Mouse (Mus musculus): ENCODE measurements around the gene Phactr2. TPM values are rescaled to one million over a fixed set of nuclear protein-coding genes. Genes with fewer than 3 reads are reported as not detected.

Gene Phactr2
- polyA plus RNA-seq, 1 experiment from 2014 or later, result 7.5 TPM

- Histone ChIP-seq H3K9me3 (ENCODE audit: control insufficient read depth, low read length) (no peaks in the 10 kb centered on the region), H3K4me2 (ENCODE audit: low read depth, low read length) (no peak overlapping the region), H3K4me1 (ENCODE audit: control insufficient read depth, insufficient read depth, low read length) (no peaks in the 10 kb centered on the region), H3K27me3 (ENCODE audit: control insufficient read depth, insufficient read depth, low read length) (no peaks in the 10 kb centered on the region), H3K27ac (ENCODE audit: low read depth, low read length) (no peak overlapping the region), H3K36me3 (ENCODE audit: control insufficient read depth, insufficient read depth, low read length) (peaks cover 6% of the 10 kb centered on the region), H3K9ac (replicated peaks; ENCODE audit: low read depth, low read length) (no peak overlapping the region), H3K4me3 (ENCODE audit: low read depth, low read length) (no peak overlapping the region)
- no peak for ATAC-seq (ENCODE audit: low read depth)
- WGBS, result 60% methylated on average over 10 of the region's 10 CpGs
Observed at GRCm38 (mm10) chr10:13172798-13173221, 301.4 kb downstream of the Phactr2 start.

- ATAC-seq (ENCODE audit: low read depth), result 0 out of 2 replicates have a peak, but pooled peaks have one; percentile 15
- 65% methylated on average over 2 of the region's 2 CpGs for WGBS
- H3K27me3 ChIP-seq (ENCODE audit: control insufficient read depth, insufficient read depth, low read length), result no peaks in the 10 kb centered on the region
- H3K36me3 ChIP-seq (ENCODE audit: control insufficient read depth, insufficient read depth, low read length), result no peaks in the 10 kb centered on the region
- H3K4me3 ChIP-seq (ENCODE audit: low read depth, low read length), result no peak overlapping the region
- no peaks in the 10 kb centered on the region for H3K9me3 ChIP-seq (ENCODE audit: control insufficient read depth, low read length)
- H3K4me2 ChIP-seq (ENCODE audit: low read depth, low read length), result no peak overlapping the region
- no peak overlapping the region for H3K9ac ChIP-seq (replicated peaks; ENCODE audit: low read depth, low read length)
- H3K4me1 ChIP-seq (ENCODE audit: control insufficient read depth, insufficient read depth, low read length), result no peaks in the 10 kb centered on the region
- H3K27ac ChIP-seq (ENCODE audit: low read depth, low read length), result no peak overlapping the region
Observed at GRCm38 (mm10) chr10:13171461-13171860, 302.8 kb downstream of the Phactr2 start.

GRCm38 (mm10) chr10:13170739-13171448, 303.3 kb downstream of the Phactr2 start:
- no peak overlapping the region for H3K4me2 ChIP-seq (ENCODE audit: low read depth, low read length)
- peak; percentile 70 for ATAC-seq (ENCODE audit: low read depth)

GRCm38 (mm10) chr10:13168461-13168860, 305.8 kb downstream of the Phactr2 start:
- Histone ChIP-seq H3K4me1 (ENCODE audit: control insufficient read depth, insufficient read depth, low read length) (no peaks in the 10 kb centered on the region), H3K27me3 (ENCODE audit: control insufficient read depth, insufficient read depth, low read length) (no peaks in the 10 kb centered on the region), H3K9ac (replicated peaks; ENCODE audit: low read depth, low read length) (no peak overlapping the region), H3K27ac (ENCODE audit: low read depth, low read length) (no peak overlapping the region), H3K4me3 (ENCODE audit: low read depth, low read length) (no peak overlapping the region), H3K36me3 (ENCODE audit: control insufficient read depth, insufficient read depth, low read length) (no peaks in the 10 kb centered on the region), H3K9me3 (ENCODE audit: control insufficient read depth, low read length) (no peaks in the 10 kb centered on the region), H3K4me2 (ENCODE audit: low read depth, low read length) (no peak overlapping the region)
- WGBS, result 91% methylated on average over 5 of the region's 5 CpGs
- ATAC-seq (ENCODE audit: low read depth), result no peak

More at GRCm38 (mm10) chr10:13170739-13171448, 303.3 kb downstream of the Phactr2 start:
- Histone ChIP-seq H3K9ac (replicated peaks; ENCODE audit: low read depth, low read length) (no peak overlapping the region), H3K27me3 (ENCODE audit: control insufficient read depth, insufficient read depth, low read length) (no peaks in the 10 kb centered on the region), H3K27ac (ENCODE audit: low read depth, low read length) (no peak overlapping the region), H3K36me3 (ENCODE audit: control insufficient read depth, insufficient read depth, low read length) (no peaks in the 10 kb centered on the region), H3K9me3 (ENCODE audit: control insufficient read depth, low read length) (no peaks in the 10 kb centered on the region), H3K4me3 (ENCODE audit: low read depth, low read length) (no peak overlapping the region), H3K4me1 (ENCODE audit: control insufficient read depth, insufficient read depth, low read length) (no peaks in the 10 kb centered on the region)
- 54% methylated on average over 12 of the region's 12 CpGs for WGBS

GRCm38 (mm10) chr10:13162031-13162430, 312.2 kb downstream of the Phactr2 start:
- Histone ChIP-seq H3K9ac (replicated peaks; ENCODE audit: low read depth, low read length) (no peak overlapping the region), H3K27me3 (ENCODE audit: control insufficient read depth, insufficient read depth, low read length) (no peaks in the 10 kb centered on the region), H3K4me2 (ENCODE audit: low read depth, low read length) (no peak overlapping the region), H3K27ac (ENCODE audit: low read depth, low read length) (no peak overlapping the region), H3K4me1 (ENCODE audit: control insufficient read depth, insufficient read depth, low read length) (no peaks in the 10 kb centered on the region), H3K4me3 (ENCODE audit: low read depth, low read length) (no peak overlapping the region), H3K36me3 (ENCODE audit: control insufficient read depth, insufficient read depth, low read length) (no peaks in the 10 kb centered on the region), H3K9me3 (ENCODE audit: control insufficient read depth, low read length) (no peaks in the 10 kb centered on the region)
- ATAC-seq (ENCODE audit: low read depth), result no peak
- WGBS, result 95% methylated on average over 4 of the region's 4 CpGs

- H3K4me1 ChIP-seq (ENCODE audit: control insufficient read depth, insufficient read depth, low read length), result no peaks in the 10 kb centered on the region
Observed at GRCm38 (mm10) chr10:13160913-13161312, 313.3 kb downstream of the Phactr2 start.

More at GRCm38 (mm10) chr10:13160913-13161312, 313.3 kb downstream of the Phactr2 start:
- Histone ChIP-seq H3K27ac (ENCODE audit: low read depth, low read length) (no peak overlapping the region), H3K4me2 (ENCODE audit: low read depth, low read length) (no peak overlapping the region), H3K4me3 (ENCODE audit: low read depth, low read length) (no peak overlapping the region), H3K27me3 (ENCODE audit: control insufficient read depth, insufficient read depth, low read length) (no peaks in the 10 kb centered on the region), H3K36me3 (ENCODE audit: control insufficient read depth, insufficient read depth, low read length) (no peaks in the 10 kb centered on the region), H3K9me3 (ENCODE audit: control insufficient read depth, low read length) (no peaks in the 10 kb centered on the region), H3K9ac (replicated peaks; ENCODE audit: low read depth, low read length) (no peak overlapping the region)
- no peak for ATAC-seq (ENCODE audit: low read depth)
- 95% methylated on average over 4 of the region's 4 CpGs for WGBS

Other genes starting within 250 kb of the Phactr2 start
- gene Fuca2, start 25.1 kb upstream of the Phactr2 start, polyA plus RNA-seq (2014; fragmentation: Nextera tagmentation; extraction: Ambion mirVana), result 46.3 and 47.5 TPM in 2 replicates
- 2.2 and 2.4 TPM in 2 replicates for gene Adat2, start 78.5 kb upstream of the Phactr2 start, polyA plus RNA-seq (2014; fragmentation: Nextera tagmentation; extraction: Ambion mirVana)
- 31.9 and 37.5 TPM in 2 replicates for gene Pex3, start 78.7 kb upstream of the Phactr2 start, polyA plus RNA-seq (2014; fragmentation: Nextera tagmentation; extraction: Ambion mirVana)

All from neural tube, embryonic 14.5 days (tissue).